Mouse (Mus musculus) forelimb bud, embryonic 11.5 days (tissue): Measurements from ENCODE around the gene Parp11.
A peak's percentile ranks its signal among the peaks of the same experiment; 100 is the strongest.

Experiments
- DNase-seq: peaks from one replicate; pipeline ENCODE4 v3.0.0-alpha.2; 2012; ENCODE audit warnings: low read depth, low spot score

Parp11 gene

DNA sequence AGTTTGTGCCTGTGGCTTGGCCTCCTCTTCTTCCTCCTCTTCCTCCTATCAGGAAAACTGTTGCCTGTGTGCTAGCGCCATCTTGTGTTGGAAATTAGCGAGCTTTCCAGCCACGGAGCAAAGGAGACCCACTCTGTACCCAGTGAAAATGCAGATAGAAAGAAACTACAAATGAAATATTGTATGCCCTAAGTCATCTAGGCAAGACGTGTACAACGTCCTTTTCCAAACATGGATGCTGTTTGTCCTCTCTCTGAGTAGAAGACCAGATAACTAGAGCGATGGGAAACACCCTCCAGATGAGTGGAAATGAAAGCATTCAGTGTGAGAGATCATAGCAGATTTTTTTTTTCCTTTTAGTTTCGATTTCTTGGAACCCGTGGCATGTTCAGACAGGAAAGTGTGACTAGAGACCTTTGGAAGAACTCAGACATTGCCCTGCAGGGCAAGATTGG is at the start of gene Parp11:
Gene Parp11 (plus strand): TSS at position 405 of the 455 bp plus-strand sequence.
- DNase-seq = peak; percentile 64

GRCm38 (mm10) chr6:127398073-127398472 is 48.6 kb upstream of the Parp11 start:
- no peak for DNase-seq

DNA sequence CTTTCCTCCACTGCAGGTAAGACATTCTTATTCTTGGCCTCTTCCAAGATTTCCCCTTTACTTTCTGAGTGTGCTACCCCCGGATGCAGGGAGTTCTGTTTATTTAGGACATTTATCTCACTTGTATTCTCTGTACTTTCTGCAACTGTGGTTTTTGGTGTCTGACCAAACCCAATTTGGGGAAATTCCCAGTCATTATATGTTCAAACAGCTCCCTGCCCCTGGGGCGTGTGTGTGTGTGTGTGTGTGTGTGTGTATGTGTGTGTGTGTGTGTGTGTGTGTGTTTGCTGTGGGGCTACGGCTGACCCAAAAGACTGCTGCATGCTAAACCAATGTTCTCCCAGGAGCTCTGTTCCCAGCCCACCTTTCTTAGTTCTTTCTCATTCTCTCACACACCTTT is 45.2 kb upstream of the Parp11 start:
- no peak for DNase-seq

DNA sequence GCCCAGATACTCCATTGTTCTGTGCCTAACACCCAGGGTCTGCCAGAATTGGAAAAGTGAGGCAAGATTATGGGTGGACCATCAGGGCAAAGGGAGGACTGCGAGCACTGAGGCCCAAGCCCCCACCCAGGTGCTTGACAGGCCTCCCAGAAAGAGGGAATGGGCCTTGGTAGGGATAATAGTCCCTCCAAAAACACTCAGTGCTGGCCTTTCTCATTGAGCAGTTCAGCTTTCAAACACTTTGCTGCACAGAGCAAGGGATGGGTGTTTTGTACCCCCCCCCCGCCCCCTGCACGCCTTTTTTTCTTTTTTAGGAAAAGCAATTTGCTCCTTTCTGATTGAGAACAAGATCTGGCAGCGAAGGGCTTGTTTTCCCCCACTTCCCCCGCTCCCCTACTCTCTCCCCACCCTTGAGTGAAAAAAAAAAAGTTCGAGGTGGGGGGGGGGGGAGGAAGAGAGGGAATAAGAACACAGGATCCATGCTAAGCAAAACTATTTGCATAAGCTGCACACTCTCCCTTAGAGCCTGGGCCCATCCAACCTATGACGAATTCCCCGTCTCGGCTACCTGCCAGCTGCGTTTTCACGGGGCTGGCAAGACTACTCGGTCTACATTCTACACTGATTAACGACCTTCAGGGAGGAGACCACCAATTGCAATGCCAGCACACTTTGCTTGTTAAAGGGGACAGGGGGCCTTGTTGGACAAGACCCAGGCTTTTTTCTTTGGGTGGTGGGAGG is 42.4 kb upstream of the Parp11 start:
- no peak for DNase-seq

DNA sequence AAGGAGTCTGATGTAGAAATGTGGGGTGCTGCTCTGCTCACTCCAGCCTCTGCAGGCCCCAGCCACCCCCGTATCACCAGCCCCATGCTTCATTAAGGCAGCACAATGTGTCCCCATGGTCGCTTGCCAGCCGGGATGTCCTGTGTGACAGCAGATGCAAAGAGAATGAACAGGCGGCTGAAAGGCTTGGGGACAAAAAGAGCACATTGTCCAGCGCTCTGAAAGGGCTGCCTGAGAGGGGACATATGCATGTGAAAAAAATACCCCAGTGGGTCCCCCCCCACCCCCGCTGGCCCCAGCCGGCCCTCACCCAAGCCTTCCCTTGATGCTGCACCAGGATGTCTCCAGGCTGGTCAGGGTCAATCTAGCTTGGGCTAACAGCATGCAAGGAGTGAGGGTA is 41.0 kb upstream of the Parp11 start:
- DNase-seq = no peak

DNA sequence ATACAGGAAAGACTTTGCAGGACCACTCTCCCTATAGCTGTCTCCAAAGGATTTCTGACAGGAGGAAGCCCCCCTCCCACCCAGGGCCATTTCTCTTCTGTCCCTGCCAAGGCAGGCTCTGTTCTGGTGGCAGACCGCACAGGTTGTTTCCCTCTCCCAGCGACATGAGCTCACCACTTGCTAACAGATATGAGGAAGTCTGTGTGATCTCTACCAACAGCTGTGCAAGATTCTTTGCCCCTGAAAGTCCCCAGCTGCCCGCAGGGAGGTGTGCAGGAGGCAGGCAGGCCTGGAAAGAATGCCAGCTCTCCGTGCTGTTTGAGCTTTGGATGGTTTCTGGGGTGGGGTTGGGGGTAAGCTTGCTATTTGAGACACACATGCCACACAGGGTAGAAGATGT is 38.9 kb upstream of the Parp11 start:
- DNase-seq = peak; percentile 17

- DNase-seq = no peak
Measured at GRCm38 (mm10) chr6:127417525-127418184, 29.0 kb upstream of the Parp11 start.

DNA sequence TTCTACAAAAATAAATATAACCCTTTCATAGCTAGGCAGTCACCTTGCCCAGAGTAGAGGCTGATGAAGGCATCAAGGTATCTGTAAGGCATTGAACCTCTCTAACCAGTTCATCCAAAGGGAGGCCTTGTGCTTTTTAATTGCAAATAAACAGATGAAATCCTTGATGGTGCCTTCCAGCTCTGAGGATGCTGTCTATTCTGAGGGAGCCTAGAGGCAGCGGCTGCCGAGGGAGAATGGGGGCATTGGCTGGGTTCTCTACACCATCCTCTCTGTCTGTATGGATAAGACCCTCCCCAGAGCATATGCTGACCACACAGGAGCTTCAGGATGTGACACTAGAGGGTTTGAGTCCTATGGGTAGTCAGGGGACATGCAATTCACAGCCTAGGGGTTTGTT is 28.3 kb upstream of the Parp11 start:
- no peak for DNase-seq

DNA sequence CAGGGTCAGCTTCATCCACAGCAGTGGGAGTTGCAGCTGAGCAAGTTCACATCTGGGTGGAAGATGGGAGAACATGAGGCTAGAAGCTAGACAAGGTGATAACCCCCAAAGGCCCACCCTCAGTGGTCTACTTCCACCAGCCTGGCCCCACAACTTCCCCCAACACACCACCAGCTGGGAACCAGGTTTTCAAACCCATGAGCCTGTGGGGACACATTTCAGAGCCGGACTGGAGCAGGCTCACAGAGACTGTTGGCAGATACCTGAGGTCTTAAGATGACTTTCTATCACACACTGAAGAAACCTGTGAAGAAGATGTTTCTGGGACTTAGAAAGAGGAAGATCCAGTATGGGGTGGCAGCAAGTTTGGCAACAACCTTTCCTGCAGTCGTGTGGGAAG is 26.5 kb upstream of the Parp11 start:
- no peak for DNase-seq

DNA sequence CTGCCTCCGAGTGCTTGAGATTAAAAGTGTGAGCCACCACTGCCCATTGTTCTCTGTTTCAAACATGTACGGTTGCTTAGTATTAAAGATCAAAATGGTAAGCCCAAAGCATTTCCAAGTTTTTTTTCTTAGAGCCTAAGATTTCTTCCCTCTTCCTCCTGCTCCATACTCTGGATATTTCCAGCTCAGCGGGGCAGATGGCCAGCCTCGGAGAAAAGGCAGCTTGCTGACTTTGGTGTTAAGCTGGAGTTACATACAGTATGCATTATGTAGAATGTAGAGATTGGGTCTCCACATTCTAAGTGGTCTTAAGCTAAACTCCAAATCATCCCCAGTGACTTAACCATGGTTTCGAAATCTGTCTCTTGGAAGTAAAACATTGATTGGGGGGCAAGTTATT is 21.5 kb upstream of the Parp11 start:
- DNase-seq = no peak

DNA sequence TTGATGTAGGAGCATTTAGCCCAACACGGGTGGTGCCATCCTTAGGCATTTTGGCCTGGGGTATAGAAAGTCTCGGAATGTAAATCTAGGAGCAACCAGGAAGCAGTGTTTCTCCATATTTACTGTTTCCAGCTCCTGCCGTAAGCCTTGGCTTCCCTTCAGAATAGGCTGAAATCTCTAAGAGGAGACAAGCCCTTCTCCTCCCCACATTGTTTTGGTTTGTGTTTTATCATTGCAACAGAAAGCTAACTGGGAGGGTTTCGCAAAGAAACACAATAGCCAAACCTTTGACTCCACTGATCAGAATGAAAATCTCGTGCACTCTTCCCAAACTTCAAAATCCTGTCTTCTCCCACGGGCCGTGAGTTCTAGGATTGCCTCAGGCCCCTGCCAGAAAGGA is 15.9 kb upstream of the Parp11 start:
- DNase-seq = no peak

DNA sequence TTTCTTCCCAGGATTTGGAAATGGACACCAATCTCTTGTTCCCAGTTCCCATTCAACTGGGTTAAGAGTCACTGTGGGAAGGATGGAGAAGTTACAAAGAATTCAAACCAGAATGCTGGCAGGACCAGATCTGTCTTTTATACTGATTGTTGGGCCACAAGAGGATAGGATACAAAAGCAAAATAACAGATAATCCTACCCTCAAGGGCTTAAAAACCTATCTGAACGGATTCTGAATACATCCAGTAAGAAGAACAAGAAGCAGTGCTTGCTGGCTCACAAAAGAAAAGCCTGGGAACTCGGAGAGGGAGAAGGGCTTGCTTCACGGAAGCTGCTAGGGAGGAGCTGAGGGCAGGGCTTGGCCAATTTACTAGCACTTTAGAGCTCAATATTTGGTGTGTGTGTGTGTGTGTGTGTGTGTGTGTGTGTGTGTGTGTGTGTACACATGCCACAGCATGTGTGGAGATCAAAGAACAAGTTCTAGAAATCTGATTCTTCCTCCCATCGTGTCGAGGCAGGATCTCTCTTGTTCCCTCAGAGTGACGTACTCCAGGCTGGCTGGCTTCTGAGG is 15.4 kb upstream of the Parp11 start:
- no peak for DNase-seq

- DNase-seq = no peak
Measured at GRCm38 (mm10) chr6:127433886-127434647, 12.6 kb upstream of the Parp11 start.

- no peak for DNase-seq
Measured at GRCm38 (mm10) chr6:127434648-127434984, 12.0 kb upstream of the Parp11 start.

DNA sequence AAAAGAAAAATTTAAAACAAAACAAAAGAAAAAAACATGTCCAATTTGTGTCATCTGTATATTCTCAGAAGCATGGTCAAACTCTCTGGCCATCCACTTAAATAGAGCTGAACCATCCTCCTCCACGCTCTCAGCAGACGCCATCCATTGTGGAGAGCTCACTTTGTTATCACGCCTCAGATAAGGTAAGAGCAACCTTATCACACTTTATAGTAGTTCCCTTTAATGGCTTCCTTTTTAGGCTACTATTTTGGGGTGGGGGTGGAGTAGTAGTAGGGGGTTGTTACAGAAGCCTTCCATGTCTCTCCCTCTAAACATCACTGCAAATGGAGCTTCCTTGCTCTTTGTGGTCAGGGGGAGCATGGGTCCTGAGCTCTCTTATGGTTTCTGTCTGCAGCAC is 7.6 kb upstream of the Parp11 start:
- DNase-seq = no peak

- no peak for DNase-seq
Measured at GRCm38 (mm10) chr6:127439540-127440195, 7.0 kb upstream of the Parp11 start.

GRCm38 (mm10) chr6:127440416-127441104 is 6.1 kb upstream of the Parp11 start:
- DNase-seq = no peak

DNA sequence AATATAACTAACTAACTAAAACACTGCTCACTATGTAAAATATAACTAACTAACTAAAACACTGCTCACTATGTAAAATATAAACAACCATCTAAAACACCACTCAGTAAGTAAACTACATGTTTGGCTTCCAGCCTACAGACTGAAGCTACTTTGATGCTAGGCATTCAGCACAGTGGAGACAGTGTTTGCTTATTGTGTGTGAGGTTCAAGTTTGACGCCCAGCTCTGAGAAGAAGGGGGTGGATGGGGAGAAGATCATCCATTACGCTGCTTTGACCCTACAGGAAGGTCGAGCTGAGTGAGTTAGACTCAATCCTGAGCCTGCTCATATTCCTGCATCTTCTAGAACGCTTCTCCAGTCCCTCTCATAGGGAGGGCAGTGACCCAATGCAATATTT is 4.1 kb upstream of the Parp11 start:
- no peak for DNase-seq

DNA sequence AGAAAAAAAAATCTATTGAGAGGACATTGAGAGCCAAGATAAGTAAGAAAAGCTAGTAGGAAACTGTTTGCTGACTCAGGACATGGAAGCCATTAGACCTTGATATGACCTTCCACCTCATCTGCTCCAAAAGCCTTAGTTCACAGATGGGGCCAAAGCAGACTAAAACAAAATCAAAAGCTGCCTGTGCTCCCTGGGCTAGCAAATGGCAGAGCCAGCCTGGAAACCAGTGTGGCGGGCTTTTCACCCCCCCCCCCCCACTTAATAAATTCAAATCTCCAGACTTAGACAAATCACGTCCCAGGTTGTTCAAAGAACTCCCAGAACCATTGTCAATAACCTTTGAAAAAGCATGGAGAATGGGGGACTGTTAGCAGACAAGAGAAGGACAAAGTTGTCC is 2.7 kb upstream of the Parp11 start:
- DNase-seq = no peak

DNA sequence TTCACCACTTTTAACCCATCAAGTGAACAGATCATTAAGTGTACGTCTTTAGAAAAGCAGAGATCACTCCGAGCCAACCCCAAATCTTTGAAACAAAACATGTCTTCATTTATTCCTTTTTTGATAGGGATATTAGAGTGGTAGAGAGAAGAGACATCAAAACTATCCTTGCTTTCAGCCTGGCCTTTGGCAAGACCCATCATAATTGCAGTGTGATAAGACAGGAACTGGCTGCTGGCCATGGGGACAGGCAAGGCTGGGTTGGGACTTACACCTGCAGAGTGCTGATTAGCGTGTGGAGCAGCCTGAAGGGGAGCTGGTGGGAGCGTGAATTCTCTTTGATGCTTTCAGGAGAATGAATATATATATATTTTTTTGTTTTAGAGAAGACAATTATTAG is 2.2 kb upstream of the Parp11 start:
- no peak for DNase-seq
